Mouse (Mus musculus): Measurements from ENCODE around the gene Cox15.

- TF ChIP-seq CTCF (IDR thresholded peaks at IDR 0.05 in 2 of 3, conservative IDR thresholded peaks at IDR 0.05 in 1 of 3; ENCODE audit: control insufficient read depth in 1 of 3, insufficient read depth in 1 of 3, low read depth in 2 of 3, low read length in 3 of 3, poor library complexity in 1 of 3, severe bottlenecking in 1 of 3) = no peak
- no peak for TF ChIP-seq POLR2A (IDR thresholded peaks at IDR 0.05; ENCODE audit: control insufficient read depth in 1 of 2, insufficient read depth in 1 of 2, low read depth in 1 of 2, low read length in 2 of 2, poor library complexity in 1 of 2)
- TF ChIP-seq USF1 (IDR thresholded peaks at IDR 0.05; ENCODE audit: low read depth, low read length) = no peak
- no peak for TF ChIP-seq ELF1 (IDR thresholded peaks at IDR 0.05; ENCODE audit: low read depth, low read length)
- TF ChIP-seq MAX (IDR thresholded peaks at IDR 0.05; ENCODE audit: low read length) = no peak
- TF ChIP-seq GATA1 (IDR thresholded peaks at IDR 0.05; ENCODE audit: low read depth, low read length) = no peak
- no peak for TF ChIP-seq POLR2AphosphoS2 (IDR thresholded peaks at IDR 0.05; ENCODE audit: low read length)
- no peak for TF ChIP-seq ZMIZ1 (IDR thresholded peaks at IDR 0.05; ENCODE audit: low read depth, low read length)
- TF ChIP-seq ZNF384 (IDR thresholded peaks at IDR 0.05; ENCODE audit: low read depth, low read length) = no peak
Observed at GRCm38 (mm10) chr19:43711971-43712370, 40.8 kb downstream of the Cox15 start.
